Mouse (Mus musculus): ENCODE measurements at regions not wholly inside any gene's neighbourhood (a gene's known extent, or its start where the extent isn't known, plus 50 kb on each side); places are given as distances from the start of the nearest gene placed in this dataset.

DNA sequence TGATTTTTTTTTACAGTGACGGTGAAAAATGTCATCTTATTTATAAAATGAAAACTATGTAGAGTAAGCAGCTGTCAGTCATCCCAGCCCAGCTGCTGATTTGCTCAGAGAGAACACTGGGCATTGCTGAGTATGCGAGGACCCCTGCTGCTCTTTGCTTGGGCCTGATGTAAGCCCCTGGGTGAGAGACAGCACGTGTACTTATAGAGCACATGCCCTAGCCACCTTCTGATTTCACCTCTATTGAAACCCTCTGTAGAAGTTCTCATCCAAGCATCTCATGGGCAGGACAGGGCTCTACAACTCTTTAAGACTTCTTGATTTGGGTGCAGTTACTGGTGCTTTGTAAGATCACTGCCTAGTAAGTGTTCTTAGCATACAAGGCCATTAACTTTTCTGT, 182.2 kb downstream of the Rab11fip2 start:
- DNase-seq = no peak

DNA sequence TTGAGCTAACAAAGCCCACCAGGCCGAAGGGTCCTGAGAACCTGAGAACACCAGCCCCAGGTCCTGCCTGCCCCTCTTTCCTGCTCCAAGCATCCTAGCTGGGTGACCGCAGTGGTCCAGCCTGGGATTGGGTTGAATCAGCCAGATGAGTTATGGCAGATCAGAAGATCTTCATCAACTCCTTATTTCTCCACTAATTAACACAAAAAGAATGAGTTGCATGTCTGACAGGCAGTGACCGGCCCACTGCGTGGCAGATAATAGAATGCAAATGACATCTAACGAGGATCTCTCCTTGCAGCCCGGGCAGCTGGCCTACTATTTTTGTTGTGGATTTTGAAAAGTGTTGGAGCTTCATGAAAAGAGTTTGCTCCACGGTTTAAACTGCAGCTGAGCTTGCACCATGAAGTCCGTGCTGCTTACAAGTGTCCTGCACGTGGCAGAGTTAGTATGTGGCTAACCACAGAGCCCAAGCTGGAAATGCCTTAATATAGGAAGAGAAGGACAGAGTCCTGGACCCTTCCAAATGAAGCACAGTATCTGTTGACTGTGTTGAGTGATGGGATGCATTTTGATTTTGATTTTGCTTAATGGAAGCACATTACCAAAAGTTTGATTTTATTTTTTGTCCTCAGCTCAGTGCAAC, 158.9 kb downstream of the Rab11fip2 start:
- DNase-seq = no peak

DNA sequence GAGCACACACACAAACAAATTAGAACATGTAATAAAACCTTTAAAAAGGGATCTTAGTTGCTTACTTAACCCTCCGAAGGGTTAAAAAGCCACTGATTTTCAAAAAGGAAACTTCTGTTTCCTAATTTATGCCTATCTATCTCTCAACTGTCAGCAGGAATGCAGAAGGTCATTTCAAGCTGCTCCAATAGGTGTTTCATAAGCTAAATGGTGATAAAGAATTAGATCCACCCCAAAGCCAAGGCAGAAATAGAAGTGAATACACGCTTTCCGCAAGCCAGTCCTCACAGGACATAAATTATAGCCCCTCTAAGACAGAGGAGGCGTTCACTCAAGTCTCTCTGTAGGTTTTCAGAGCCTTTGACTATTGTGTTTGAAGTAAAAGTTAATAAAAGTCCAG, 112.2 kb downstream of the Rab11fip2 start:
- no peak for DNase-seq

DNA sequence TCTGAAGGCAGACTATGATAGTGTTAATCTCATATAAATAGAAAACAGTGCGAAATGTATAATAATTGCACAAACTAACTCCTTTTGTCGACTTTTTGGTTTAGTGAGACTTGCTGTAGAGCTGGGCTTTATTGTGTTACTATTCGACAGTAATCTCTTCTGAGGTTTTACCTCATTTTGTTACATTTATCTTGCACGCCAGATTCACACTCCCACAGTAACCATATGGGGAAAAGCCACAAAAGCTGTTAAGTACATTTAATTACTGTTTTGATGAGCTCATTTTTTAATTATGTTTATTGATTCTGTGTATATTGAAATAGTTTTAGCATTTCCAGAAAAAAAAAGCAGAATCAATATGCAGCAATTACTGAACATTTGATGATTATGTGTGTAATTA, 106.3 kb downstream of the Rab11fip2 start:
- DNase-seq = no peak

DNA sequence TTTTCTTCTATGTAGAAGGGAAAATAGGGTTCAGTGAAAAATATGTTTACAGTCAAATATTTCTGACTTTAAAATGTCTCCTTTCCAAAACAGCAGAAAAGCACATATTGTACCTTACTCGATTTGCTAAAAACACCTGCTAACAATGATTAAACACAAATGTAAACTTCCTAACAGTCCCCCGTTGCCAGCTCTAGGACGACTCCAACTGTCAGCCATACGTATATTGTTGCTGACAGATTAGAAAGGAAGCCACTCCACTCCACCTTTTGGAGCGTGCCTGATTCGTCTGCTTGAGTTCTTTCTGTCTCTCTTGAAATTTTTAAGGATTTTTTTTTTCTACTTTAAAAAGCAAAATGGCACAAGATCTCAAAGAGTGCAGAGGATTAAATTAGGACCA, 105.8 kb downstream of the Rab11fip2 start:
- DNase-seq = no peak

DNA sequence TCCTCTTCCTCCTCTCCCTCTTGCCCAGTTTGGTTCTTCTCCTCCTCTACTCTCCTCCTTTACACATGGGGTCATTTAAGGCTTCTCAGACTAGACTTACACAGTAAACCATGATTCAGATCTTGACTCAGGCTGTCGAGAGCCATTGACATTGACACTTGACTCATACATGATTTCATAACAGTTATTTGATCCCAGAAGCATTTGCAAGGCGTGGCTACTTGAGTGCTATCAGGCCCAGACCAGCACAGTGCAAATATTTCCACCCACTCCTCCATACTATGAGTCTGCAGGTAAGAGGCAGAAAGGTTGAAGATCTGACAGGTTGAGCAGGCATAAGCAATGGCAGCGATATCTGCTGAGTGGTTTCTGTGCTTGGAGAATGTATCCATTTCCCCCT, 99.2 kb downstream of the Rab11fip2 start:
- DNase-seq = no peak

DNA sequence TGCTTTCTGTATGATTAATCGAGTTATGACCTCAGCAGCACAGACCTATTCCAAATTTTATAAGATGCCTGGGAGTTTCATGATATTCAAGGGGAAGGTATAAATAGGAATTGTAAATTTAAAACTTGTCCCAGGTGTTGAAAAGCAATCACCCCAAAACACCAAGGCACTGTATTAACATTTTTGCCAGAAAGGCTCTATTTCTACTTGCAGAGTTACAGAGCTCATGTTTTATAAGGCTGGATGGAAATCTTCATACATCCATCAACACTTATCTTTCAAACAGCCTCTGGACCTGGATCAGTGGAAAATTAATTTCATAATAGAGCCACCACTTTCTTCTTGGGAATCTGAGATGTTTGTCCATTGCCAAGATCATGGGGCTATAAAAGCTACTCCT, 96.6 kb downstream of the Rab11fip2 start:
- no peak for DNase-seq

DNA sequence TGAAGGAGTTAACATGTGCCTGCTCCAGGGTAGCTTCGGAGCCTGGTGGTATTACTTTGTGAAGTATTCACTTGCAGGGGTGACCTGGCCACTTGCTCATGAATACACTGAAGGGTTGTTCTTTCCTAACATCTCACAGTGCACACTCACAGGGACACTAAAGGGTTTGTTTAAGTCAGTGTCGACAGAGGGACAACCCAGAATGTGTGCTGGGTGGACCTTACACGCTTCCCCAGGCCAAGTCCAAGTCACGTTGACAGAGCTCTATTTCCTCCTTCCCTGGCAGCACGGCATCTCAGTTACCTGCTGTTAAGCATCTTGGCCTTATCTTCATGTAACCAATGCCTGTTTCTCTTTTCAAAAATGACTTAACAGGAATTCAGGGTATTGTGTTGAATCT, 92.8 kb downstream of the Rab11fip2 start:
- no peak for DNase-seq

DNA sequence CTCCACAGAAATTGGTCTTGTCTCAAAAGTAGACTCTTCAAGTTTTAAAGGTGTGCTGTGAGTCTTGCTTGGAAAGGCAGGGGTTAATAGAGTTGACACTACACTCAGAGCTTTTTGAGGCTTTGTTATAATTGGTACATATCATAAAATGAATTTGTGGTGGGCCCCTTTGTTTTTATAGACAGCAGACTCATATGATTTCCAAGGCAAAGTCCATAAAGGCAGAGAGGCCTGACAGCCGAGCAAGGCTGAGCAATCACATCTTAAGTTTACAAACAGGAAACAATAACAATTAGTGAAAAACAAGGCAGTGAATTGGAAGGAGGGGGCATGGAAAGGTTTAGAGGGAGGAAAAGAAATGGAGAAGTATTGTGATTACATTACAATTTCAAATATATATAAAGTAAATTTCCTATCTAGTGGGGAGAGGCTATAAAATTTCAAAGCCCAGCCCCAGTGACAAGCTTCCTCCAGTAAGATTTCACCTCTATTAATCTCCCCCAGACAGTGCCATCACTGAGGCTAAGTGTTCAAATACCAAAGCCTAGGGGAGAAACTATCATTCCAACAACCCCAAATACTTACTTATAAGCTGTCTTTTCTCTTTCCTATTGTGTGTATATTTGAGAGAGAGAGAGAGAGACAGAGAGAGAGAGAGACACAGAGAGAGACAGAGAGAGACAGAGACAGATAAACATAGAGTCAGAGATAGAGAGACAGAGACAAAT, 91.3 kb downstream of the Rab11fip2 start:
- DNase-seq = no peak

Measured in kidney, postnatal 36 days (tissue).